Mouse (Mus musculus): Measurements from ENCODE around the gene Pde4dip. TPM values are rescaled to one million over a fixed set of nuclear protein-coding genes. Genes with fewer than 3 reads are reported as not detected.
A peak's percentile ranks its signal among the peaks of the same experiment; 100 is the strongest.

Pde4dip gene
- polyA plus RNA-seq, 1 experiment from 2014 or later: 27.6 TPM

GRCm38 (mm10) chr3:97835888-97836287 is 52.6 kb downstream of the Pde4dip start:
- no peaks in the 10 kb centered on the region for H3K4me1 ChIP-seq (ENCODE audit: control insufficient read depth, insufficient read depth, low read length)
- no peak overlapping the region for H3K4me3 ChIP-seq (ENCODE audit: low read depth, low read length)
- H3K9ac ChIP-seq (ENCODE audit: low read length): no peak overlapping the region
- no peak overlapping the region for H3K4me2 ChIP-seq
- H3K27ac ChIP-seq (ENCODE audit: low read depth, low read length): no peak overlapping the region
- DNase-seq (ENCODE audit: low spot score, missing footprints): no peak
- WGBS: 93% methylated on average over 5 of the region's 5 CpGs
- H3K27me3 ChIP-seq (ENCODE audit: control insufficient read depth, insufficient read depth, low read length): no peaks in the 10 kb centered on the region
- ATAC-seq (ENCODE audit: low FRiP score): no peak
- no peaks in the 10 kb centered on the region for H3K9me3 ChIP-seq (ENCODE audit: control insufficient read depth, low read length)
- H3K36me3 ChIP-seq (ENCODE audit: control insufficient read depth, insufficient read depth, low read length): no peaks in the 10 kb centered on the region

GRCm38 (mm10) chr3:97834625-97835024 is 53.9 kb downstream of the Pde4dip start:
- H3K9ac ChIP-seq (ENCODE audit: low read length): no peak overlapping the region

GRCm38 (mm10) chr3:97831564-97832320 is 56.8 kb downstream of the Pde4dip start:
- H3K36me3 ChIP-seq (ENCODE audit: control insufficient read depth, insufficient read depth, low read length): no peaks in the 10 kb centered on the region
- no peak for DNase-seq (ENCODE audit: low spot score, missing footprints)
- no peak overlapping the region for H3K27ac ChIP-seq (ENCODE audit: low read depth, low read length)
- H3K4me2 ChIP-seq: no peak overlapping the region
- no peak overlapping the region for H3K9ac ChIP-seq (ENCODE audit: low read length)
- no peaks in the 10 kb centered on the region for H3K9me3 ChIP-seq (ENCODE audit: control insufficient read depth, low read length)
- ATAC-seq (ENCODE audit: low FRiP score): no peak
- H3K4me3 ChIP-seq (ENCODE audit: low read depth, low read length): no peak overlapping the region
- H3K27me3 ChIP-seq (ENCODE audit: control insufficient read depth, insufficient read depth, low read length): no peaks in the 10 kb centered on the region
- 90% methylated on average over 15 of the region's 15 CpGs for WGBS
- no peaks in the 10 kb centered on the region for H3K4me1 ChIP-seq (ENCODE audit: control insufficient read depth, insufficient read depth, low read length)

More at GRCm38 (mm10) chr3:97834625-97835024, 53.9 kb downstream of the Pde4dip start:
- no peaks in the 10 kb centered on the region for H3K4me1 ChIP-seq (ENCODE audit: control insufficient read depth, insufficient read depth, low read length)
- H3K4me2 ChIP-seq: no peak overlapping the region
- 51% methylated on average over 1 of the region's 1 CpGs for WGBS
- ATAC-seq (ENCODE audit: low FRiP score) (no peak), DNase-seq (ENCODE audit: low spot score, missing footprints) (no peak)
- H3K4me3 ChIP-seq (ENCODE audit: low read depth, low read length): no peak overlapping the region
- H3K27me3 ChIP-seq (ENCODE audit: control insufficient read depth, insufficient read depth, low read length): no peaks in the 10 kb centered on the region
- H3K27ac ChIP-seq (ENCODE audit: low read depth, low read length): no peak overlapping the region
- H3K36me3 ChIP-seq (ENCODE audit: control insufficient read depth, insufficient read depth, low read length): no peaks in the 10 kb centered on the region
- no peaks in the 10 kb centered on the region for H3K9me3 ChIP-seq (ENCODE audit: control insufficient read depth, low read length)

GRCm38 (mm10) chr3:97830622-97831021 is 57.9 kb downstream of the Pde4dip start:
- ATAC-seq (ENCODE audit: low FRiP score) (no peak), DNase-seq (ENCODE audit: low spot score, missing footprints) (no peak)
- Histone ChIP-seq H3K9ac (ENCODE audit: low read length) (no peak overlapping the region), H3K27me3 (ENCODE audit: control insufficient read depth, insufficient read depth, low read length) (no peaks in the 10 kb centered on the region), H3K27ac (ENCODE audit: low read depth, low read length) (no peak overlapping the region), H3K9me3 (ENCODE audit: control insufficient read depth, low read length) (no peaks in the 10 kb centered on the region), H3K36me3 (ENCODE audit: control insufficient read depth, insufficient read depth, low read length) (no peaks in the 10 kb centered on the region), H3K4me2 (no peak overlapping the region), H3K4me3 (ENCODE audit: low read depth, low read length) (no peak overlapping the region), H3K4me1 (ENCODE audit: control insufficient read depth, insufficient read depth, low read length) (no peaks in the 10 kb centered on the region)
- WGBS: 87% methylated on average over 2 of the region's 2 CpGs

- H3K9me3 ChIP-seq (ENCODE audit: control insufficient read depth, low read length): no peaks in the 10 kb centered on the region
- no peaks in the 10 kb centered on the region for H3K27me3 ChIP-seq (ENCODE audit: control insufficient read depth, insufficient read depth, low read length)
- DNase-seq (ENCODE audit: low spot score, missing footprints): no peak
- no peak overlapping the region for H3K9ac ChIP-seq (ENCODE audit: low read length)
- H3K4me1 ChIP-seq (ENCODE audit: control insufficient read depth, insufficient read depth, low read length): 0 out of 2 replicates have a peak, but pooled peaks cover under 1% of the 10 kb centered on the region
- no peak overlapping the region for H3K4me3 ChIP-seq (ENCODE audit: low read depth, low read length)
- H3K4me2 ChIP-seq: no peak overlapping the region
- H3K36me3 ChIP-seq (ENCODE audit: control insufficient read depth, insufficient read depth, low read length): no peaks in the 10 kb centered on the region
- WGBS: 50% methylated on average over 2 of the region's 2 CpGs
- no peak overlapping the region for H3K27ac ChIP-seq (ENCODE audit: low read depth, low read length)
- ATAC-seq (ENCODE audit: low FRiP score): no peak
Measured at GRCm38 (mm10) chr3:97830122-97830521, 58.4 kb downstream of the Pde4dip start.

GRCm38 (mm10) chr3:97828286-97828685 is 60.2 kb downstream of the Pde4dip start:
- no peak for DNase-seq (ENCODE audit: low spot score, missing footprints)
- ATAC-seq (ENCODE audit: low FRiP score): no peak
- H3K9ac ChIP-seq (ENCODE audit: low read length): no peak overlapping the region
- no peak overlapping the region for H3K27ac ChIP-seq (ENCODE audit: low read depth, low read length)
- no peaks in the 10 kb centered on the region for H3K36me3 ChIP-seq (ENCODE audit: control insufficient read depth, insufficient read depth, low read length)
- H3K9me3 ChIP-seq (ENCODE audit: control insufficient read depth, low read length): no peaks in the 10 kb centered on the region
- H3K27me3 ChIP-seq (ENCODE audit: control insufficient read depth, insufficient read depth, low read length): no peaks in the 10 kb centered on the region; the same call in 1 of the 2 replicates
- WGBS: 88% methylated on average over 4 of the region's 4 CpGs
- H3K4me1 ChIP-seq (ENCODE audit: control insufficient read depth, insufficient read depth, low read length): peaks cover 12% of the 10 kb centered on the region
- H3K4me2 ChIP-seq: no peak overlapping the region
- no peak overlapping the region for H3K4me3 ChIP-seq (ENCODE audit: low read depth, low read length)

GRCm38 (mm10) chr3:97825246-97825645 is 63.3 kb downstream of the Pde4dip start:
- H3K4me3 ChIP-seq (ENCODE audit: low read depth, low read length): no peak overlapping the region
- H3K9ac ChIP-seq (ENCODE audit: low read length): no peak overlapping the region
- DNase-seq (ENCODE audit: low spot score, missing footprints) (no peak), ATAC-seq (ENCODE audit: low FRiP score) (no peak)
- WGBS: 12% methylated on average over 3 of the region's 3 CpGs
- H3K27ac ChIP-seq (ENCODE audit: low read depth, low read length): no peak overlapping the region
- no peaks in the 10 kb centered on the region for H3K36me3 ChIP-seq (ENCODE audit: control insufficient read depth, insufficient read depth, low read length)
- H3K4me1 ChIP-seq (ENCODE audit: control insufficient read depth, insufficient read depth, low read length): peaks cover 12% of the 10 kb centered on the region
- 0 out of 2 replicates have a peak overlapping the region, but pooled peaks have one; percentile 92 for H3K4me2 ChIP-seq
- H3K9me3 ChIP-seq (ENCODE audit: control insufficient read depth, low read length): no peaks in the 10 kb centered on the region
- no peaks in the 10 kb centered on the region; the same call in 1 of the 2 replicates for H3K27me3 ChIP-seq (ENCODE audit: control insufficient read depth, insufficient read depth, low read length)

GRCm38 (mm10) chr3:97824744-97825143 is 63.8 kb downstream of the Pde4dip start:
- H3K27ac ChIP-seq (ENCODE audit: low read depth, low read length): no peak overlapping the region
- H3K4me3 ChIP-seq (ENCODE audit: low read depth, low read length): peak overlapping the region; percentile 46
- peak overlapping the region; percentile 92 for H3K4me2 ChIP-seq
- DNase-seq (ENCODE audit: low spot score, missing footprints) (no peak), ATAC-seq (ENCODE audit: low FRiP score) (no peak; the same call in 1 of the 2 replicates)
- H3K36me3 ChIP-seq (ENCODE audit: control insufficient read depth, insufficient read depth, low read length): no peaks in the 10 kb centered on the region
- peaks cover 12% of the 10 kb centered on the region for H3K4me1 ChIP-seq (ENCODE audit: control insufficient read depth, insufficient read depth, low read length)
- 2% methylated on average over 4 of the region's 5 CpGs for WGBS
- H3K27me3 ChIP-seq (ENCODE audit: control insufficient read depth, insufficient read depth, low read length): no peaks in the 10 kb centered on the region; the same call in 1 of the 2 replicates
- H3K9ac ChIP-seq (ENCODE audit: low read length): peak overlapping the region; percentile 62; the same call in 1 of the 2 replicates
- no peaks in the 10 kb centered on the region for H3K9me3 ChIP-seq (ENCODE audit: control insufficient read depth, low read length)

- H3K4me3 ChIP-seq (ENCODE audit: low read depth, low read length): peak overlapping the region; percentile 46
- no peaks in the 10 kb centered on the region for H3K9me3 ChIP-seq (ENCODE audit: control insufficient read depth, low read length)
- H3K36me3 ChIP-seq (ENCODE audit: control insufficient read depth, insufficient read depth, low read length): no peaks in the 10 kb centered on the region
- H3K4me1 ChIP-seq (ENCODE audit: control insufficient read depth, insufficient read depth, low read length): peaks cover 12% of the 10 kb centered on the region
- WGBS: 3% methylated on average over 29 of the region's 29 CpGs
- no peaks in the 10 kb centered on the region; the same call in 1 of the 2 replicates for H3K27me3 ChIP-seq (ENCODE audit: control insufficient read depth, insufficient read depth, low read length)
- H3K9ac ChIP-seq (ENCODE audit: low read length): peak overlapping the region; percentile 62
- H3K4me2 ChIP-seq: peak overlapping the region; percentile 92
- H3K27ac ChIP-seq (ENCODE audit: low read depth, low read length): no peak overlapping the region
- ATAC-seq (ENCODE audit: low FRiP score): peak; percentile 74
- peak; percentile 93 for DNase-seq (ENCODE audit: low spot score, missing footprints)
Measured at GRCm38 (mm10) chr3:97824011-97824711, 64.3 kb downstream of the Pde4dip start.
